Mouse (Mus musculus) cerebellum, adult 9-10 months (tissue): Measurements from ENCODE around the gene Gpc2.

Experiments
- DNase-seq: peaks from one replicate; pipeline ENCODE4 v3.0.0; 2022

Gpc2 gene

GRCm38 (mm10) chr5:138260834-138261233 lies 19.0 kb downstream of the Gpc2 start:
- DNase-seq, result no peak

GRCm38 (mm10) chr5:138260051-138260450 lies 19.8 kb downstream of the Gpc2 start:
- no peak for DNase-seq

GRCm38 (mm10) chr5:138258993-138259392 lies 20.8 kb downstream of the Gpc2 start:
- DNase-seq, result no peak

GRCm38 (mm10) chr5:138258542-138258941 lies 21.3 kb downstream of the Gpc2 start:
- DNase-seq, result no peak

GRCm38 (mm10) chr5:138258078-138258477 lies 21.7 kb downstream of the Gpc2 start:
- DNase-seq, result peak; percentile 26

- no peak for DNase-seq
Measured at GRCm38 (mm10) chr5:138257585-138257978, 22.2 kb downstream of the Gpc2 start.

GRCm38 (mm10) chr5:138256966-138257584 lies 22.7 kb downstream of the Gpc2 start:
- no peak for DNase-seq

GRCm38 (mm10) chr5:138256094-138256467 lies 23.7 kb downstream of the Gpc2 start:
- DNase-seq, result no peak

GRCm38 (mm10) chr5:138255353-138256093 lies 24.3 kb downstream of the Gpc2 start, which contains the start of gene Lamtor4:
TSS of gene Lamtor4 (plus strand) at chr5:138255482.
- peak; percentile 98 for DNase-seq

- no peak for DNase-seq
Measured at GRCm38 (mm10) chr5:138253061-138253460, 26.7 kb downstream of the Gpc2 start.

GRCm38 (mm10) chr5:138251144-138251543 lies 28.7 kb downstream of the Gpc2 start:
- DNase-seq, result no peak

GRCm38 (mm10) chr5:138241511-138241910 lies 38.3 kb downstream of the Gpc2 start:
- no peak for DNase-seq

- DNase-seq, result no peak
Measured at GRCm38 (mm10) chr5:138234224-138234623, 45.6 kb downstream of the Gpc2 start.

GRCm38 (mm10) chr5:138233778-138234177 lies 46.0 kb downstream of the Gpc2 start:
- DNase-seq, result no peak

- DNase-seq, result no peak
Measured at GRCm38 (mm10) chr5:138229511-138229910, 50.3 kb downstream of the Gpc2 start.

- no peak for DNase-seq
Measured at GRCm38 (mm10) chr5:138228026-138228425, 51.8 kb downstream of the Gpc2 start.

GRCm38 (mm10) chr5:138227367-138227766 lies 52.4 kb downstream of the Gpc2 start:
- no peak for DNase-seq

- no peak for DNase-seq
Measured at GRCm38 (mm10) chr5:138226491-138226890, 53.3 kb downstream of the Gpc2 start.

GRCm38 (mm10) chr5:138225700-138226099 lies 54.1 kb downstream of the Gpc2 start, which contains the start of gene Nxpe5:
TSS of gene Nxpe5 (plus strand) at chr5:138225898.
- DNase-seq, result no peak
